Mouse (Mus musculus) myocyte (in vitro differentiated cells): ENCODE results near the gene Cpn2. TPM values are rescaled to one million over a fixed set of nuclear protein-coding genes. Genes with fewer than 3 reads are reported as not detected.
A peak's percentile ranks its signal among the peaks of the same experiment; 100 is the strongest.

Experiments
- H3K27me3 ChIP-seq: one replicate; pipeline ENCODE4 v1.6.1; 2011; ENCODE audit not compliant: control insufficient read depth, insufficient read depth, insufficient read length
- H3K36me3 ChIP-seq: one replicate; pipeline ENCODE4 v1.6.1; 2011; ENCODE audit not compliant: control insufficient read depth, insufficient read depth
- H3K4me2 ChIP-seq: one replicate; pipeline ENCODE4 v1.6.1; 2011; ENCODE audit warnings: low read depth, control low read depth
- H3K4me3 ChIP-seq: one replicate; pipeline ENCODE4 v1.5.1; 2011; ENCODE audit warnings: mild to moderate bottlenecking, control low read depth, moderate library complexity
- H3K79me2 ChIP-seq: one replicate; pipeline ENCODE4 v1.6.1; 2011; ENCODE audit not compliant: control insufficient read depth, insufficient read depth
- H3ac ChIP-seq: one replicate; pipeline ENCODE4 v1.6.1; 2011; ENCODE audit not compliant: control insufficient read depth, insufficient read length
- CEBPB ChIP-seq: IDR thresholded peaks from 2 replicates; pipeline ENCODE4 v1.6.1; 2011; ENCODE audit warnings: mild to moderate bottlenecking, moderate library complexity; ENCODE audit not compliant: poor library complexity, insufficient read depth, severe bottlenecking
- E2F4 ChIP-seq: IDR thresholded peaks from one replicate; pipeline ENCODE4 v1.6.1; 2011; ENCODE audit warnings: mild to moderate bottlenecking, control low read depth, moderate library complexity; ENCODE audit not compliant: insufficient read depth
- MAX ChIP-seq: IDR thresholded peaks from one replicate; pipeline ENCODE4 v1.6.1; 2011; ENCODE audit warnings: low read depth, mild to moderate bottlenecking, control low read depth
- MYOD1 ChIP-seq, 3 experiments: IDR thresholded peaks; one replicate each; pipeline ENCODE4 v1.6.1; 2011; ENCODE audit warnings: control low read depth in 2 of 3, low read depth in 2 of 3, mild to moderate bottlenecking in 2 of 3, moderate library complexity in 1 of 3; ENCODE audit not compliant: insufficient read length in 2 of 3, control insufficient read depth in 1 of 3
- MYOG ChIP-seq, 3 experiments: IDR thresholded peaks; one replicate each; pipeline ENCODE4 v1.6.1; 2011; ENCODE audit warnings: control low read depth in 2 of 3, low read depth in 2 of 3, mild to moderate bottlenecking in 2 of 3; ENCODE audit not compliant: insufficient read length in 2 of 3, control insufficient read depth in 1 of 3, insufficient read depth in 1 of 3
- POLR2A ChIP-seq: IDR thresholded peaks from one replicate; pipeline ENCODE4 v1.6.1; 2011; ENCODE audit warnings: low read depth, mild to moderate bottlenecking, control low read depth, moderate library complexity; ENCODE audit not compliant: insufficient read length
- POLR2AphosphoS2 ChIP-seq: IDR thresholded peaks from one replicate; pipeline ENCODE4 v1.6.1; 2011; ENCODE audit warnings: low read depth, control low read depth; ENCODE audit not compliant: insufficient read length
- REST ChIP-seq: IDR thresholded peaks from one replicate; pipeline ENCODE4 v1.6.1; 2011; ENCODE audit warnings: mild to moderate bottlenecking, control low read depth, moderate library complexity; ENCODE audit not compliant: insufficient read depth, insufficient read length
- SRF ChIP-seq: IDR thresholded peaks from one replicate; pipeline ENCODE4 v1.6.1; 2011; ENCODE audit warnings: low read depth; ENCODE audit not compliant: control insufficient read depth, insufficient read length
- TCF12 ChIP-seq: IDR thresholded peaks from one replicate; pipeline ENCODE4 v1.6.1; 2011; ENCODE audit warnings: mild to moderate bottlenecking, control low read depth; ENCODE audit not compliant: poor library complexity, insufficient read depth, severe bottlenecking
- TCF3 ChIP-seq: IDR thresholded peaks from one replicate; pipeline ENCODE4 v1.6.1; 2011; ENCODE audit warnings: low read depth, control low read depth; ENCODE audit not compliant: insufficient read length
- USF1 ChIP-seq: IDR thresholded peaks from one replicate; pipeline ENCODE4 v1.6.1; 2011; ENCODE audit warnings: low read depth, mild to moderate bottlenecking, control low read depth, moderate library complexity
- polyA plus RNA-seq: library from polyadenylated mRNA; unstranded; fragments of >200 nt; fragmentation: generic; extraction: Trizol; gene quantifications from one replicate; pipeline ENCODE4 v1.2.1, GENCODE M21; 2012; ENCODE audit warnings: missing spikeins

Cpn2 gene
- polyA plus RNA-seq, result not detected

DNA sequence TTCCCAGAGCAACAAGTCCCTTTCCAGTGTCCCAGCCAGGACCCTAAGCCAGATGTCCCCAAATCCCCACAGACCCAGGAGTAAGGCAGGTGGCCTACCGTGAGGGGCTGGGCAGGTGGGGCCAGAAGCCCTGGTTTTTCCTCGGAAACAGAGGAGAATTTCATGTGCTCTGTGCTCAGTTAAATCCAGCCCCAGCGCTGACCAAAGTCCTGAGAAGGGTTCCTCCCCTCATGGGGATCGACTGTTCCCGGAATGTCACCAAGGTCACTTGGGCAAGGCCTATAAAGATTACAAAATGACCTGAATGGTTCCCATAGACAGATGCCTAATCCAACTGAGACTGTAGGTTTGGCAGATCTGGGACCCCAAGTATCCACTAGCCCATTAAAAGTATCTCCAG lies at the start of gene Cpn2:
Cpn2 (minus strand) TSS at position 141 of the 400 bp plus-strand sequence.
- no peak for TF ChIP-seq USF1
- no peak for TF ChIP-seq POLR2A
- no peak for TF ChIP-seq TCF3
- TF ChIP-seq CEBPB, result no peak
- Histone ChIP-seq H3K36me3 (no peaks in the 10 kb centered on the region), H3K27me3 (no peaks in the 10 kb centered on the region), H3ac (no peak within 1 kb of the TSS), H3K4me3 (no peak within 1 kb of the TSS), H3K79me2 (no peaks in the 10 kb centered on the region), H3K4me2 (no peak within 1 kb of the TSS)

GRCm38 (mm10) chr16:30314236-30314635 lies 46.9 kb upstream of the Cpn2 start:
- TF ChIP-seq MYOD1 (IDR thresholded peaks at IDR 0.05; ENCODE audit: control insufficient read depth in 1 of 3, insufficient read length in 2 of 3, low read depth in 2 of 3) (no peak), POLR2AphosphoS2 (no peak), REST (no peak), POLR2A (no peak), MYOG (IDR thresholded peaks at IDR 0.05; ENCODE audit: control insufficient read depth in 1 of 3, insufficient read depth in 1 of 3, insufficient read length in 2 of 3, low read depth in 2 of 3) (no peak), TCF3 (no peak), TCF12 (no peak), MAX (no peak), E2F4 (no peak), CEBPB (no peak)
- Histone ChIP-seq H3K27me3 (no peaks in the 10 kb centered on the region), H3K4me3 (no peak overlapping the region), H3K36me3 (peaks cover 59% of the 10 kb centered on the region), H3ac (no peak overlapping the region), H3K4me2 (no peak overlapping the region), H3K79me2 (no peaks in the 10 kb centered on the region)

- Histone ChIP-seq H3K36me3 (peaks cover 47% of the 10 kb centered on the region), H3K79me2 (no peaks in the 10 kb centered on the region), H3K27me3 (no peaks in the 10 kb centered on the region), H3K4me2 (no peak within 1 kb of the TSS), H3ac (no peak within 1 kb of the TSS), H3K4me3 (no peak within 1 kb of the TSS)
- TF ChIP-seq POLR2AphosphoS2, result no peak
- TF ChIP-seq POLR2A, result no peak
Measured at GRCm38 (mm10) chr16:30310647-30311046, 43.3 kb upstream of the Cpn2 start, which contains the start of gene Gp5. Gene Gp5 (minus strand): TSS chr16:30310779.

- H3K36me3 ChIP-seq, result peaks cover 42% of the 10 kb centered on the region
- H3K79me2 ChIP-seq, result no peaks in the 10 kb centered on the region
- no peak overlapping the region for H3ac ChIP-seq
- no peaks in the 10 kb centered on the region for H3K27me3 ChIP-seq
- H3K4me3 ChIP-seq, result no peak overlapping the region
- TF ChIP-seq TCF12, result no peak
- no peak for TF ChIP-seq MAX
- no peak for TF ChIP-seq MYOG (IDR thresholded peaks at IDR 0.05; ENCODE audit: control insufficient read depth in 1 of 3, insufficient read depth in 1 of 3, insufficient read length in 2 of 3, low read depth in 2 of 3)
- no peak overlapping the region for H3K4me2 ChIP-seq
Measured at GRCm38 (mm10) chr16:30310171-30310515, 42.8 kb upstream of the Cpn2 start.

DNA sequence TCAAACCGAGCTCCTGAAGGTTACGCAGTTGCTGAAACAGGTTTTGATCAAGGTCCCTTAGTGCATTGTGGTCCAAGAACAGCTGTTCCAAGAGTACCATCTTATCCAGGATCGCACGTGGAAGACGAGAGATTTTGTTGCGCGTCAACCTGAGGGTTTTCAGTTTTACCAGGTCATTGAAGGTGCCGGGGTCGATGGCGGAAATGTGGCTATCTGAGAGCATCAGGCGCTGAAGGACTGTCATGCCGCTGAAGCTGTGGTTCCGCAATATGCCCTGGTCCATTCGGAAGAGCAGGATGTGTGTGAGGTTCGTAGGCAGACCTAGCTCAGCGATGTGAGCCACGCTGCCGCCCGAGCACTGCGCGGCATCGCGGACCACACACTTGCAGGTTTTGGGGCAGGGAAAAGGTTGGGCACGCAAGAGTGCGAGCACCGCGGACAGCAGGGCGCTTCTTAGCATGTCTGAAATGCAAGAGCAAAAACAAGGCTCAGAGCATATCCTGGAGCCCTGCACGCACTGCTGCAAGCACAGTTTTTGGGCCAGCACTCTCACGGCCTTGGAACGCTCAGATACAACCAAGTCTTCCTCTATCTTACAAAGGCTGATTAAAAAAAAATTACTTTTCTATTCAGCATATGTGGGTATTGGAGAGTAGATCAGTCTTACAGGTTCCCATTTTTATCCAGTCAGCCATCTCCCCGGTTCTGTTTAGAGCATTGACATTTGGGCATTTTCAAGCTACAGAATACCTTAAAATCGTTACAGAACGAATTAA lies 42.3 kb upstream of the Cpn2 start:
- Histone ChIP-seq H3K79me2 (no peaks in the 10 kb centered on the region), H3ac (no peak overlapping the region), H3K36me3 (peaks cover 38% of the 10 kb centered on the region), H3K27me3 (no peaks in the 10 kb centered on the region), H3K4me3 (no peak overlapping the region), H3K4me2 (no peak overlapping the region)
- TF ChIP-seq SRF, result no peak
- peak; percentile 90 for TF ChIP-seq POLR2AphosphoS2

DNA sequence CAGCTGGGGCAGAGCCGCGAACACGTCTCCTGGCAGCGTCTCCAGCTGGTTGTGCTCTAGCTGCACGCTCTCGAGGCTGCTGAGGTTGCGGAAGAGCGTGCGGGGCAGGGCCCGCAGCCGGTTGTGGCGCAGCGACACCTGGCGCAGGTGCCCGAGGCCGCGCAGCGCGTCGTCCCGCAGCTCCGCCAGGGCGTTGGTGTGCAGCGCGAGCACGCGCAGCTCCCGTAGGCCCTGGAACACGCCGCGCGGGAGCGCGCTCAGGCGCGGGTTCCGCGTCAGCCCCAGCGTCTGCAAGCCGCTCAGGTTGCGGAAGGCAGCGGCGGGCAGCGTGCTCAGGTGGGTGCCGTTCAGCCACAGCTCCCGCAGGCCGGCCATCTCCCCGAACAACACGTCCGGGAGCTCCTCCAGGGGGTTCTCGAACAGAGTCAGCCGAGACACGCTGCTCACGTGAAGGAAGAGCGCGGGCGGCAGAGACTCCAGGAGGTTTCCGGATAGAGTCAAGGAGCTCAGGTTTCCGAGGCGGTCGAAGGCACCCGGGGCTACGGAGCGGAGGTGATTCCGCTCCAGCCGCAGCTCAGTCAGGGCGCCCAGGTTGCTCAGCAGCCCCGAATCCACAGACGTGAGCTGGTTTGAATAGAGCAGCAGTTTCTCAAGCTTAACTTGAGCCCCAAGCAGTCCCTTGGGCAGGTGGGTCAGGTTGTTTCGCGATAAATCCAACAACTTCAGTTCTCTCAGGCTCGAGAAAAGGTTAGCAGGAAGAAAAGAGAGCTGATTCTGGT lies 41.5 kb upstream of the Cpn2 start:
- Histone ChIP-seq H3K36me3 (peaks cover 31% of the 10 kb centered on the region), H3K4me3 (no peak overlapping the region), H3K4me2 (no peak overlapping the region), H3ac (no peak overlapping the region), H3K79me2 (no peaks in the 10 kb centered on the region), H3K27me3 (no peaks in the 10 kb centered on the region)
- no peak for TF ChIP-seq TCF12
- no peak for TF ChIP-seq SRF
- TF ChIP-seq MAX, result no peak
- TF ChIP-seq MYOG (IDR thresholded peaks at IDR 0.05; ENCODE audit: control insufficient read depth in 1 of 3, insufficient read depth in 1 of 3, insufficient read length in 2 of 3, low read depth in 2 of 3), result no peak
- TF ChIP-seq TCF3, result no peak
- TF ChIP-seq REST, result no peak
- TF ChIP-seq POLR2A, result peak; percentile 19
- TF ChIP-seq MYOD1 (IDR thresholded peaks at IDR 0.05; ENCODE audit: control insufficient read depth in 1 of 3, insufficient read length in 2 of 3, low read depth in 2 of 3), result no peak
- TF ChIP-seq POLR2AphosphoS2, result peak; percentile 68
- no peak for TF ChIP-seq CEBPB
- TF ChIP-seq E2F4, result no peak
- TF ChIP-seq USF1, result no peak
